Mouse (Mus musculus): ENCODE results near the gene Sh3gl2. TPM values are rescaled to one million over a fixed set of nuclear protein-coding genes. Genes with fewer than 3 reads are reported as not detected.
A peak's percentile ranks its signal among the peaks of the same experiment; 100 is the strongest.

Gene Sh3gl2
- polyA plus RNA-seq, 1 experiment = not detected

GRCm38 (mm10) chr4:85404424-85405194 is 199.7 kb downstream of the Sh3gl2 start:
- Histone ChIP-seq H3K36me3 (ENCODE audit: control insufficient read depth, insufficient read depth) (no peaks in the 10 kb centered on the region), H3K4me3 (ENCODE audit: insufficient read depth, poor library complexity, severe bottlenecking) (no peak overlapping the region), H3K79me2 (ENCODE audit: control insufficient read depth, insufficient read depth) (no peaks in the 10 kb centered on the region), H3K27me3 (ENCODE audit: control insufficient read depth, insufficient read depth, insufficient read length) (no peaks in the 10 kb centered on the region), H3K79me3 (ENCODE audit: low read depth) (no peaks in the 10 kb centered on the region), H3ac (ENCODE audit: control insufficient read depth, insufficient read length, low read depth) (no peak overlapping the region)
- TF ChIP-seq MAX (IDR thresholded peaks at IDR 0.05) = no peak
- peak; percentile 37 for TF ChIP-seq CTCF (IDR thresholded peaks at IDR 0.05; ENCODE audit: control insufficient read depth, insufficient read depth, insufficient read length)

- TF ChIP-seq MAX (IDR thresholded peaks at IDR 0.05) (no peak), CTCF (IDR thresholded peaks at IDR 0.05; ENCODE audit: control insufficient read depth, insufficient read depth, insufficient read length) (no peak)
- no peak overlapping the region for H3K4me3 ChIP-seq (ENCODE audit: insufficient read depth, poor library complexity, severe bottlenecking)
- H3ac ChIP-seq (ENCODE audit: control insufficient read depth, insufficient read length, low read depth) = no peak overlapping the region
- H3K36me3 ChIP-seq (ENCODE audit: control insufficient read depth, insufficient read depth) = no peaks in the 10 kb centered on the region
- H3K27me3 ChIP-seq (ENCODE audit: control insufficient read depth, insufficient read depth, insufficient read length) = no peaks in the 10 kb centered on the region
- no peaks in the 10 kb centered on the region for H3K79me2 ChIP-seq (ENCODE audit: control insufficient read depth, insufficient read depth)
- H3K79me3 ChIP-seq (ENCODE audit: low read depth) = no peaks in the 10 kb centered on the region
Measured at GRCm38 (mm10) chr4:85405276-85405675, 200.3 kb downstream of the Sh3gl2 start.

GRCm38 (mm10) chr4:85416466-85416865 is 211.5 kb downstream of the Sh3gl2 start:
- Histone ChIP-seq H3K4me3 (ENCODE audit: insufficient read depth, poor library complexity, severe bottlenecking) (no peak overlapping the region), H3K79me3 (ENCODE audit: low read depth) (no peaks in the 10 kb centered on the region), H3ac (ENCODE audit: control insufficient read depth, insufficient read length, low read depth) (no peak overlapping the region), H3K27me3 (ENCODE audit: control insufficient read depth, insufficient read depth, insufficient read length) (no peaks in the 10 kb centered on the region), H3K36me3 (ENCODE audit: control insufficient read depth, insufficient read depth) (no peaks in the 10 kb centered on the region), H3K79me2 (ENCODE audit: control insufficient read depth, insufficient read depth) (no peaks in the 10 kb centered on the region)
- TF ChIP-seq FOSL1 (IDR thresholded peaks at IDR 0.05; ENCODE audit: insufficient read depth, low read length, poor library complexity, severe bottlenecking) (no peak), CEBPB (IDR thresholded peaks at IDR 0.05; ENCODE audit: low read depth) (no peak), MYOG (IDR thresholded peaks at IDR 0.05; ENCODE audit: control insufficient read depth, extremely low read depth, insufficient read length) (no peak), MAX (IDR thresholded peaks at IDR 0.05) (no peak), CTCF (IDR thresholded peaks at IDR 0.05; ENCODE audit: control insufficient read depth, insufficient read depth, insufficient read length) (no peak), USF1 (IDR thresholded peaks at IDR 0.05; ENCODE audit: low read depth) (no peak), MYOD1 (IDR thresholded peaks at IDR 0.05; ENCODE audit: control insufficient read depth, insufficient read length, low read depth) (no peak)

GRCm38 (mm10) chr4:85420429-85420828 is 215.5 kb downstream of the Sh3gl2 start:
- no peak for TF ChIP-seq MYOG (IDR thresholded peaks at IDR 0.05; ENCODE audit: control insufficient read depth, extremely low read depth, insufficient read length)
- TF ChIP-seq CTCF (IDR thresholded peaks at IDR 0.05; ENCODE audit: control insufficient read depth, insufficient read depth, insufficient read length) = no peak
- TF ChIP-seq MAX (IDR thresholded peaks at IDR 0.05) = no peak
- no peak for TF ChIP-seq MYOD1 (IDR thresholded peaks at IDR 0.05; ENCODE audit: control insufficient read depth, insufficient read length, low read depth)
- no peak for TF ChIP-seq USF1 (IDR thresholded peaks at IDR 0.05; ENCODE audit: low read depth)
- TF ChIP-seq FOSL1 (IDR thresholded peaks at IDR 0.05; ENCODE audit: insufficient read depth, low read length, poor library complexity, severe bottlenecking) = no peak
- TF ChIP-seq CEBPB (IDR thresholded peaks at IDR 0.05; ENCODE audit: low read depth) = no peak
- Histone ChIP-seq H3K79me2 (ENCODE audit: control insufficient read depth, insufficient read depth) (no peaks in the 10 kb centered on the region), H3ac (ENCODE audit: control insufficient read depth, insufficient read length, low read depth) (no peak overlapping the region), H3K4me3 (ENCODE audit: insufficient read depth, poor library complexity, severe bottlenecking) (no peak overlapping the region), H3K79me3 (ENCODE audit: low read depth) (no peaks in the 10 kb centered on the region), H3K27me3 (ENCODE audit: control insufficient read depth, insufficient read depth, insufficient read length) (no peaks in the 10 kb centered on the region), H3K36me3 (ENCODE audit: control insufficient read depth, insufficient read depth) (no peaks in the 10 kb centered on the region)

GRCm38 (mm10) chr4:85426211-85426610 is 221.3 kb downstream of the Sh3gl2 start:
- Histone ChIP-seq H3K79me3 (ENCODE audit: low read depth) (no peaks in the 10 kb centered on the region), H3ac (ENCODE audit: control insufficient read depth, insufficient read length, low read depth) (no peak overlapping the region), H3K4me3 (ENCODE audit: insufficient read depth, poor library complexity, severe bottlenecking) (no peak overlapping the region), H3K36me3 (ENCODE audit: control insufficient read depth, insufficient read depth) (no peaks in the 10 kb centered on the region), H3K79me2 (ENCODE audit: control insufficient read depth, insufficient read depth) (no peaks in the 10 kb centered on the region), H3K27me3 (ENCODE audit: control insufficient read depth, insufficient read depth, insufficient read length) (no peaks in the 10 kb centered on the region)
- TF ChIP-seq USF1 (IDR thresholded peaks at IDR 0.05; ENCODE audit: low read depth) (no peak), CTCF (IDR thresholded peaks at IDR 0.05; ENCODE audit: control insufficient read depth, insufficient read depth, insufficient read length) (no peak), MYOG (IDR thresholded peaks at IDR 0.05; ENCODE audit: control insufficient read depth, extremely low read depth, insufficient read length) (no peak), MYOD1 (IDR thresholded peaks at IDR 0.05; ENCODE audit: control insufficient read depth, insufficient read length, low read depth) (no peak), MAX (IDR thresholded peaks at IDR 0.05) (no peak), FOSL1 (IDR thresholded peaks at IDR 0.05; ENCODE audit: insufficient read depth, low read length, poor library complexity, severe bottlenecking) (no peak), CEBPB (IDR thresholded peaks at IDR 0.05; ENCODE audit: low read depth) (no peak)

- Histone ChIP-seq H3ac (ENCODE audit: control insufficient read depth, insufficient read length, low read depth) (no peak overlapping the region), H3K79me3 (ENCODE audit: low read depth) (no peaks in the 10 kb centered on the region), H3K79me2 (ENCODE audit: control insufficient read depth, insufficient read depth) (no peaks in the 10 kb centered on the region), H3K4me3 (ENCODE audit: insufficient read depth, poor library complexity, severe bottlenecking) (no peak overlapping the region), H3K36me3 (ENCODE audit: control insufficient read depth, insufficient read depth) (no peaks in the 10 kb centered on the region), H3K27me3 (ENCODE audit: control insufficient read depth, insufficient read depth, insufficient read length) (no peaks in the 10 kb centered on the region)
- no peak for TF ChIP-seq MYOG (IDR thresholded peaks at IDR 0.05; ENCODE audit: control insufficient read depth, extremely low read depth, insufficient read length)
Measured at GRCm38 (mm10) chr4:85432786-85433185, 227.9 kb downstream of the Sh3gl2 start.

Measured in C2C12 (cell line).